Comparison of ENCODE assay signal across 19 mouse cellular contexts in genomic region chr14:48652256-48652655, GRCm38 (mm10). TPM values are rescaled to one million over a fixed set of nuclear protein-coding genes. Genes with fewer than 3 reads are reported as not detected.
DNase-seq lines count a peak whose midpoint lies in the region; ATAC-seq and TF ChIP-seq lines count a peak whose summit lies in the region.
"Had no signal": no experiment of that assay in that cellular context is flagged by ENCODE, and none has a peak within 500 bp of the region (broad histone marks: within the 10 kb centered on the region; RNA-seq: fewer than 3 reads in every experiment).

No protein-coding gene starts in this region.

- no peak for TF ChIP-seq EP300 in stomach, postnatal 0 days (optimal IDR thresholded peaks at IDR 0.05)

- no peaks in the 10 kb centered on the region; the same call in 1 of the 2 replicates for H3K4me1 ChIP-seq in hindbrain, embryonic 11.5 days (replicated peaks; ENCODE audit: control insufficient read depth, insufficient read depth, low read length)
- H3K4me1 ChIP-seq in hindbrain, embryonic 14.5 days (replicated peaks; ENCODE audit: control insufficient read depth, insufficient read depth, low read length) = 0 out of 2 replicates have a peak, but pooled peaks cover 4% of the 10 kb centered on the region
- H3K4me1 ChIP-seq in embryonic facial prominence, embryonic 10.5 days = peaks cover 25% of the 10 kb centered on the region
- peaks cover 15% of the 10 kb centered on the region for H3K4me1 ChIP-seq in limb, embryonic 12.5 days (replicated peaks)
- no peaks in the 10 kb centered on the region for H3K4me1 ChIP-seq in stomach, postnatal 0 days (replicated peaks; ENCODE audit: control insufficient read depth, insufficient read depth)
- H3K4me1 ChIP-seq in cerebellum, adult 2 months (ENCODE audit: control insufficient read depth, insufficient read depth, low read length) = peaks cover 3% of the 10 kb centered on the region; the same call in 1 of the 2 replicates

- TF ChIP-seq POLR2A in cerebellum, adult 2 months (IDR thresholded peaks at IDR 0.05; ENCODE audit: borderline replicate concordance, insufficient read depth, low read length) = no peak

- no peak overlapping the region for H3K27ac ChIP-seq in hindbrain, embryonic 11.5 days (ENCODE audit: low read depth, low read length)
- no peak overlapping the region for H3K27ac ChIP-seq in hindbrain, embryonic 14.5 days
- H3K27ac ChIP-seq in embryonic facial prominence, embryonic 10.5 days (replicated peaks) = no peak overlapping the region
- H3K27ac ChIP-seq in limb, embryonic 12.5 days = no peak overlapping the region
- no peak overlapping the region for H3K27ac ChIP-seq in stomach, postnatal 0 days (replicated peaks)
- no peak overlapping the region for H3K27ac ChIP-seq in cerebellum, adult 2 months (ENCODE audit: insufficient read depth, low read length)
- H3K27ac ChIP-seq: kidney, embryonic 15.5 days; limb, embryonic 15.5 days had no signal

- no peak overlapping the region for H3K9ac ChIP-seq in hindbrain, embryonic 11.5 days (ENCODE audit: low read depth, low read length)
- H3K9ac ChIP-seq in hindbrain, embryonic 14.5 days = no peak overlapping the region
- H3K9ac ChIP-seq in limb, embryonic 12.5 days (replicated peaks) = no peak overlapping the region
- H3K9ac ChIP-seq in stomach, postnatal 0 days (ENCODE audit: low read length) = no peak overlapping the region
- H3K9ac ChIP-seq: forebrain, postnatal 0 days; kidney, embryonic 15.5 days; limb, embryonic 15.5 days; liver, postnatal 0 days had no signal

- no peak overlapping the region for H3K4me3 ChIP-seq in hindbrain, embryonic 11.5 days (ENCODE audit: low read depth, low read length)
- no peak overlapping the region for H3K4me3 ChIP-seq in hindbrain, embryonic 14.5 days (replicated peaks; ENCODE audit: low read length)
- H3K4me3 ChIP-seq in embryonic facial prominence, embryonic 10.5 days = peak overlapping the region; percentile 41; the same call in 1 of the 2 replicates
- 0 out of 2 replicates have a peak overlapping the region, but pooled peaks have one; percentile 6 for H3K4me3 ChIP-seq in limb, embryonic 12.5 days (replicated peaks)
- no peak overlapping the region for H3K4me3 ChIP-seq in stomach, postnatal 0 days (ENCODE audit: low read depth, low read length)
- H3K4me3 ChIP-seq in cerebellum, adult 2 months (replicated peaks; ENCODE audit: insufficient read depth, low read depth, low read length) = no peak overlapping the region
- H3K4me3 ChIP-seq: limb, embryonic 15.5 days had no signal

- H3K27me3 ChIP-seq in hindbrain, embryonic 11.5 days (ENCODE audit: control insufficient read depth, insufficient read depth, low read length) = peaks cover 65% of the 10 kb centered on the region
- H3K27me3 ChIP-seq in hindbrain, embryonic 14.5 days (ENCODE audit: control insufficient read depth, insufficient read depth, low read length) = peaks cover 69% of the 10 kb centered on the region
- H3K27me3 ChIP-seq in embryonic facial prominence, embryonic 10.5 days (replicated peaks; ENCODE audit: low read depth, poor library complexity, severe bottlenecking) = peaks cover 69% of the 10 kb centered on the region
- H3K27me3 ChIP-seq in limb, embryonic 12.5 days = peaks cover 74% of the 10 kb centered on the region
- peaks cover 29% of the 10 kb centered on the region; the same call in 1 of the 2 replicates for H3K27me3 ChIP-seq in stomach, postnatal 0 days (ENCODE audit: control insufficient read depth, insufficient read depth, low read length)
- H3K27me3 ChIP-seq in cerebellum, adult 2 months (ENCODE audit: control insufficient read depth, insufficient read depth, low read length) = peaks cover 2% of the 10 kb centered on the region; the same call in 1 of the 2 replicates

- WGBS in hindbrain, embryonic 11.5 days = 11% methylated on average over 12 of the region's 12 CpGs
- 12% methylated on average over 12 of the region's 12 CpGs for whole genome bisulfite sequencing in hindbrain, embryonic 14.5 days
- WGBS in embryonic facial prominence, embryonic 10.5 days = 19% methylated on average over 12 of the region's 12 CpGs
- 14% methylated on average over 12 of the region's 12 CpGs for WGBS in limb, embryonic 12.5 days
- WGBS in stomach, postnatal 0 days = 21% methylated on average over 11 of the region's 12 CpGs
- WGBS in cerebellum, adult 2 months = 58% methylated on average over 12 of the region's 12 CpGs

- DNase-seq in hindbrain, embryonic 11.5 days (ENCODE audit: low spot score) = peak; percentile 46
- no peak for DNase-seq in hindbrain, embryonic 14.5 days (ENCODE audit: low spot score)
- no peak for DNase-seq in embryonic facial prominence, embryonic 10.5 days (ENCODE audit: low spot score)
- DNase-seq in stomach, postnatal 0 days (ENCODE audit: low spot score) = no peak
- DNase-seq in left cerebral cortex, postnatal 36 days (ENCODE audit: low spot score in 2 of 2) = no peak
- DNase-seq in cerebellum, adult 2 months = no peak
- DNase-seq: cerebellum, adult 11-12 months; forebrain, postnatal 0 days; gastrocnemius, postnatal 10 days; liver, postnatal 0 days; lung, postnatal 36 days had no signal

- H3K9me3 ChIP-seq in hindbrain, embryonic 11.5 days (ENCODE audit: control insufficient read depth, low read length) = no peaks in the 10 kb centered on the region
- no peaks in the 10 kb centered on the region for H3K9me3 ChIP-seq in hindbrain, embryonic 14.5 days (ENCODE audit: control insufficient read depth, low read length)
- H3K9me3 ChIP-seq in embryonic facial prominence, embryonic 10.5 days = no peaks in the 10 kb centered on the region
- H3K9me3 ChIP-seq in limb, embryonic 12.5 days = no peaks in the 10 kb centered on the region
- H3K9me3 ChIP-seq in stomach, postnatal 0 days (ENCODE audit: control insufficient read depth, low read length) = no peaks in the 10 kb centered on the region
- H3K9me3 ChIP-seq: kidney, embryonic 15.5 days; limb, embryonic 15.5 days had no signal

- intact Hi-C loops in left cerebral cortex, postnatal 36 days (cut with DNase I) = no loop called here

- no peak for TF ChIP-seq CTCF in stomach, postnatal 0 days (IDR thresholded peaks at IDR 0.05; ENCODE audit: low read depth)
- no peak for TF ChIP-seq CTCF in cerebellum, adult 2 months (IDR thresholded peaks at IDR 0.05; ENCODE audit: borderline replicate concordance, insufficient read depth, low read depth, low read length)

- no peak overlapping the region for H3K4me2 ChIP-seq in hindbrain, embryonic 11.5 days (replicated peaks; ENCODE audit: low read depth, low read length)
- H3K4me2 ChIP-seq in hindbrain, embryonic 14.5 days (replicated peaks) = no peak overlapping the region
- no peak overlapping the region for H3K4me2 ChIP-seq in limb, embryonic 12.5 days
- no peak overlapping the region for H3K4me2 ChIP-seq in stomach, postnatal 0 days (replicated peaks; ENCODE audit: low read depth)
- H3K4me2 ChIP-seq: limb, embryonic 15.5 days had no signal

- no peaks in the 10 kb centered on the region for H3K36me3 ChIP-seq in hindbrain, embryonic 11.5 days (ENCODE audit: control insufficient read depth, insufficient read depth, low read length)
- H3K36me3 ChIP-seq in hindbrain, embryonic 14.5 days (replicated peaks; ENCODE audit: control insufficient read depth, insufficient read depth) = no peaks in the 10 kb centered on the region
- H3K36me3 ChIP-seq in embryonic facial prominence, embryonic 10.5 days (replicated peaks) = no peaks in the 10 kb centered on the region
- H3K36me3 ChIP-seq in limb, embryonic 12.5 days = no peaks in the 10 kb centered on the region
- no peaks in the 10 kb centered on the region for H3K36me3 ChIP-seq in stomach, postnatal 0 days (ENCODE audit: control insufficient read depth, insufficient read depth, low read length)
- H3K36me3 ChIP-seq: kidney, embryonic 15.5 days; limb, embryonic 15.5 days had no signal

- no peak for ATAC-seq in hindbrain, embryonic 11.5 days (ENCODE audit: low FRiP score)
- ATAC-seq in hindbrain, embryonic 14.5 days (ENCODE audit: low FRiP score) = no peak
- ATAC-seq in limb, embryonic 12.5 days (ENCODE audit: insufficient number of reproducible peaks, insufficient read depth, low FRiP score, low TSS enrichment, low read depth) = no peak
- ATAC-seq in stomach, postnatal 0 days (ENCODE audit: low FRiP score, low TSS enrichment) = no peak
- ATAC-seq: CD4-positive, CD25-positive, alpha-beta regulatory T cell, adult 4 months; forebrain, postnatal 0 days; liver, postnatal 0 days had no signal

RNA-seq across cellular contexts. Expression of gene Otx2, which starts 21.4 kb away (rescaled TPM):
- 13.9 TPM in 2 replicates for polyA plus RNA-seq in hindbrain, embryonic 11.5 days (2014; fragmentation: Nextera tagmentation; extraction: Ambion mirVana)
- 18.5 and 20.3 TPM in 2 replicates for polyA plus RNA-seq in hindbrain, embryonic 14.5 days (2014; fragmentation: Nextera tagmentation; extraction: Ambion mirVana)
- polyA plus RNA-seq in embryonic facial prominence, embryonic 10.5 days (2016; fragmentation: Nextera tagmentation; extraction: Ambion mirVana) = 12.8 and 15.2 TPM in 2 replicates
- not detected in 2 replicates for polyA plus RNA-seq in limb, embryonic 12.5 days (2016; fragmentation: Nextera tagmentation; extraction: Ambion mirVana)
- polyA plus RNA-seq in stomach, postnatal 0 days (2015; fragmentation: Nextera tagmentation; extraction: Ambion mirVana) = 0.07 TPM in 1 of 2 replicates, not detected in the other
- total RNA-seq in left cerebral cortex, postnatal 36 days (2021) = under 1 TPM; 0.16 to 0.39 TPM
- 9.9 and 13.8 TPM in 2 replicates for polyA plus RNA-seq in cerebellum, adult 2 months (2012; rRNA removed)
- total RNA-seq: adrenal gland, adult 18-20 months; common myeloid progenitor, adult 5-6 weeks; gastrocnemius, postnatal 10 days had no signal
- polyA plus RNA-seq: CD4-positive, CD25-positive, alpha-beta regulatory T cell, adult 4 months; kidney, embryonic 15.5 days; limb, embryonic 15.5 days; liver, postnatal 0 days; neural tube, embryonic 14.5 days; thymus, postnatal 0 days had no signal

Comparison
In these comparisons a context has a peak if more than half of its experiments do, and no peak if none do; other contexts are left out.
1. H3K4me3 ChIP-seq: peak in embryonic facial prominence, embryonic 10.5 days (single experiment) and limb, embryonic 12.5 days (single experiment); none in hindbrain, embryonic 11.5 days (single experiment), hindbrain, embryonic 14.5 days (single experiment), stomach, postnatal 0 days (single experiment) and cerebellum, adult 2 months (single experiment).
2. RNA of gene Otx2, which starts 21.4 kb away (polyA plus RNA-seq): 18.5 to 20.3 TPM in hindbrain, embryonic 14.5 days, 12.8 to 15.2 TPM in embryonic facial prominence, embryonic 10.5 days, 13.9 TPM in hindbrain, embryonic 11.5 days and 9.9 to 13.8 TPM in cerebellum, adult 2 months; not detected in limb, embryonic 12.5 days and 0.07 TPM in stomach, postnatal 0 days; every median in the first group is over 10 times any median in the second.